Mouse (Mus musculus) spleen, adult 12 weeks (tissue): ENCODE results near the gene Olfr1350.
"Not testable (repeated sequence)": the region's sequence is repeated elsewhere in the genome, so short reads cannot be mapped to it uniquely, and the experiment has no call there.

ENCODE experiments used
- DNase-seq: peaks from one replicate; pipeline ENCODE4 v3.0.0; 2022; ENCODE audit warnings: low spot score

The Olfr1350 gene

GRCm38 (mm10) chr7:6564541-6564940 lies at the start of gene Olfr1350:
Gene Olfr1350, plus strand, starts transcription at chr7:6564841.
- DNase-seq = no peak

DNA sequence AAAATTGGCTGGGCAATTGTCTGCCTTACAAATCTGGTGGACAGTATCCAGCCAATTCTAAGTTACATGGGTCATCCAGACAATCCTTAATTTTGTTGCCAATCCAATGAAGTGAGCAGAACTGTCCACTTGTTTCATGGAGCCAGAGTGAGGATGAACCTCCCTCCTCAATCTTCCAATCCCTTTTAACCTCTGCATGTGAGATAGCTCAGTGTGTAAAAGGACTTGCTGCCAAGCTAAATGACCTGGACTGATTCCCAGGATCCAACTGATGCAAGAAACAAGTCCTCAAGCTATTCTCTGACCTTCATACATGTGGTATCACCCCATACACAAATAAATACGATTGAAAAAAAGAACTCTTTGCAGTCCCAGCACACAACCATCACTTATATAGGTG lies 43.0 kb upstream of the Olfr1350 start:
- DNase-seq = no peak

GRCm38 (mm10) chr7:6522850-6523249 lies 41.8 kb upstream of the Olfr1350 start, which contains the start of gene Olfr1349:
Gene Olfr1349, minus strand, starts transcription at chr7:6522950.
- DNase-seq = no peak

GRCm38 (mm10) chr7:6525001-6525400 lies 39.6 kb upstream of the Olfr1350 start:
- DNase-seq = no peak

GRCm38 (mm10) chr7:6526141-6526540 lies 38.5 kb upstream of the Olfr1350 start:
- DNase-seq = no peak

GRCm38 (mm10) chr7:6586096-6586759 lies 21.6 kb downstream of the Olfr1350 start:
- DNase-seq = no peak

GRCm38 (mm10) chr7:6588766-6589165 lies 24.1 kb downstream of the Olfr1350 start:
- DNase-seq = not testable (repeated sequence)

DNA sequence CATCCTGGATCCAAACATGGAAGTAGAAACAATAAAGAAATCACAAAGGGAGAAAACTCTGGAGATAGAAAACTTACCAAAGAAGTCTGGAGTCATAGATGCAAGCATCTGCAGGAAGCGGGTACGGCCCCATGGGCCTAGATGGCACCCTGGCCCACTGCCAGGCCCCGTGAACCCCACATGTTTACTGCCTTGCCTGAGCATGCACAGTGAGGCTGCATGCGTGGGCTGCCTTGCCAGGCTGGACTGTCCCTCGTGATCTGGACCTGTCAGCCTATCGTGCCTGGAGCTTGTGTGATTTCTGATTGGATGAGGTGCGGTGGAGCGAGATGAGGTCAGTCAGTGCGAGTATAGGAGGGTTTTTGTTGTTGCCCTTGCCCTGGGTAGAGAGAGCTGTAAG lies 38.7 kb downstream of the Olfr1350 start:
- DNase-seq = no peak
